Mouse (Mus musculus) spleen, adult 2 months (tissue): ENCODE measurements around the gene Oxtr. TPM values are rescaled to one million over a fixed set of nuclear protein-coding genes. Genes with fewer than 3 reads are reported as not detected.

Experiments
- DNase-seq, 2 experiments: peaks; one replicate each; pipeline versions ENCODE4 v3.0.0 to v3.0.0-alpha.2; 2012 to 2021; ENCODE audit warnings: low spot score in 2 of 2, low read depth in 1 of 2
- H3K27ac ChIP-seq: fragments of 200-500 bp; 2 replicates; pipeline ENCODE4 v1.5.1; 2012; ENCODE audit warnings: low read length, inconsistent platforms; ENCODE audit not compliant: insufficient read depth
- H3K27me3 ChIP-seq: fragments of 200-500 bp; 2 replicates; pipeline ENCODE4 v1.6.1; 2012; ENCODE audit warnings: mild to moderate bottlenecking, moderate library complexity, low read length, inconsistent platforms; ENCODE audit not compliant: control insufficient read depth, insufficient read depth
- H3K36me3 ChIP-seq: fragments of 200-500 bp; 2 replicates; pipeline ENCODE4 v1.6.1; 2012; ENCODE audit warnings: mild to moderate bottlenecking, low read length, inconsistent platforms; ENCODE audit not compliant: control insufficient read depth, insufficient read depth
- H3K4me1 ChIP-seq: fragments of 200-500 bp; 2 replicates; pipeline ENCODE4 v1.6.1; 2011; ENCODE audit warnings: inconsistent platforms; ENCODE audit not compliant: control insufficient read depth, insufficient read depth, insufficient read length
- H3K4me3 ChIP-seq: fragments of 200-500 bp; 2 replicates; pipeline ENCODE4 v1.5.1; 2011; ENCODE audit warnings: mild to moderate bottlenecking, inconsistent platforms; ENCODE audit not compliant: insufficient read depth, insufficient read length; ENCODE audit errors: extremely low read depth
- CTCF ChIP-seq: fragments of 200-500 bp; IDR thresholded peaks from 2 replicates; pipeline ENCODE4 v1.5.1; 2011; ENCODE audit warnings: mild to moderate bottlenecking, inconsistent platforms; ENCODE audit not compliant: insufficient read depth, insufficient read length, insufficient replicate concordance; ENCODE audit errors: extremely low read depth
- POLR2A ChIP-seq: fragments of 200-500 bp; IDR thresholded peaks from 2 replicates; pipeline ENCODE4 v1.6.1; 2011; ENCODE audit warnings: low read depth, low read length, inconsistent platforms
- WGBS: fragments of 180-500 bp; shearing (Covaris S2); methylation state at CpG from one replicate; pipeline ENCODE4 v1.1.7; 2018; 5-methylcytosine and 5-hydroxymethylcytosine counted together
- polyA plus RNA-seq: library from polyadenylated mRNA; depleted of rRNA; stranded (reverse); fragments of >200 nt; gene quantifications from 2 replicates; pipeline ENCODE4 v1.2.3, GENCODE M21; 2012; rRNA removed

The Oxtr gene
- polyA plus RNA-seq, 1 experiment: 0.14 TPM

DNA sequence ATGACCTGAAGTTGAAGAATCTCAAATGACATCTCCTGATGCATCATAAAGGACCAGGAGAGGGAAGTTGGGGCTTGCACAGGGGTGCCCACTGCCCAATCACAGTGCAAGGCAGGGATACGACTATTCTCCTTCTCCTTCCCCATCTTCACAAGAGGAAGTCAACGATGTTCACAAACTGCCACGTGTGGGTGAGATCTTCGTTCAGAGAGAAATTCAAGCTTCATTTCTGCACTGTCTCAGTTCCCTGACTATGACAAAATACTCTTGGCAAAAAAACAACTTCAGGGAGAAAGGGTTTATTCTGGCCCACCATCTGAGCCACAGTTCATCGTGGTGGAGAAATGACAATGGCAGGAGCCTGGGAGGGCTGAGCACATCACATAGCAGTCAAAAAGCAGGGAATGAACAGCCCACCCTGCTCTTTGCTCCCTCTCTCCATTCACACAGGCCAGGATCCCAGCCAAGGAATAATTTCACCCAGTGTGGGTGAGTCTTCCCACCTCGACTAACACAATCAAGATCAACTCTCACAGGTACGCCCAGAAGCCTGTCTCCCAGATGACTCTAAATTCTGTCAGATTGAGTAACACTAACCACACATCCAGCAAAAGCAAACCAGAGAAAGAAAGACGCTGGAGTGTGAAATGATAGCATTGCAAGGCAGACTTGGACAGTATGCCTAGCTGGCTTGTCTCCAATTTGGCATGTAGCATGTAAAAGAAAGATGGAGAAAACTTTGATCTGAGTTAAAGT lies 65.8 kb downstream of the Oxtr start:
- TF ChIP-seq CTCF: no peak
- no peak for TF ChIP-seq POLR2A
- Histone ChIP-seq H3K27me3 (no peaks in the 10 kb centered on the region), H3K4me3 (no peak overlapping the region), H3K27ac (no peak overlapping the region), H3K4me1 (no peaks in the 10 kb centered on the region), H3K36me3 (no peaks in the 10 kb centered on the region)
- WGBS: 76% methylated on average over 8 of the region's 8 CpGs
- no peak for DNase-seq

Other genes with a start within 250 kb of the Oxtr start
- 7.0 and 7.7 TPM in 2 replicates for gene Lmcd1, start 216.2 kb downstream of the Oxtr start, polyA plus RNA-seq
- 4.6 and 4.7 TPM in 2 replicates for gene Ssu2, start 101.9 kb downstream of the Oxtr start, polyA plus RNA-seq
- 0.09 and 0.18 TPM in 2 replicates for gene Cav3, start 30.4 kb downstream of the Oxtr start, polyA plus RNA-seq
- gene Rad18, start 206.7 kb upstream of the Oxtr start, polyA plus RNA-seq: 1.8 and 2.0 TPM in 2 replicates